Mouse (Mus musculus): ENCODE measurements around the gene Hivep3. TPM values are rescaled to one million over a fixed set of nuclear protein-coding genes. Genes with fewer than 3 reads are reported as not detected.

The Hivep3 gene
- polyA plus RNA-seq, 1 experiment from 2014 or later: 24.0 TPM

GRCm38 (mm10) chr4:120148291-120149141 lies 414.9 kb downstream of the Hivep3 start:
- H3K27me3 ChIP-seq: no peaks in the 10 kb centered on the region
- H3K36me3 ChIP-seq: no peaks in the 10 kb centered on the region
- H3K4me1 ChIP-seq: peaks cover 20% of the 10 kb centered on the region
- H3K9me3 ChIP-seq: no peaks in the 10 kb centered on the region
- WGBS: 4% methylated on average over 45 of the region's 45 CpGs
- ATAC-seq (ENCODE audit: borderline replicate concordance, extremely low read depth, low FRiP score, low TSS enrichment): peak; percentile 82
- 0 out of 2 replicates have a peak overlapping the region, but pooled peaks have one; percentile 14 for H3K4me3 ChIP-seq
- peak overlapping the region; percentile 69 for H3K27ac ChIP-seq
- H3K9ac ChIP-seq: 0 out of 2 replicates have a peak overlapping the region, but pooled peaks have one; percentile 27
- H3K4me2 ChIP-seq: peak overlapping the region; percentile 55

GRCm38 (mm10) chr4:120149142-120149524 lies 415.5 kb downstream of the Hivep3 start:
- H3K4me3 ChIP-seq: no peak overlapping the region
- H3K36me3 ChIP-seq: no peaks in the 10 kb centered on the region
- peaks cover 20% of the 10 kb centered on the region for H3K4me1 ChIP-seq
- H3K27me3 ChIP-seq: no peaks in the 10 kb centered on the region
- 0 out of 2 replicates have a peak overlapping the region, but pooled peaks have one; percentile 27 for H3K9ac ChIP-seq
- ATAC-seq (ENCODE audit: borderline replicate concordance, extremely low read depth, low FRiP score, low TSS enrichment): 0 out of 2 replicates have a peak, but pooled peaks have one; percentile 13
- 45% methylated on average over 3 of the region's 3 CpGs for WGBS
- H3K4me2 ChIP-seq: peak overlapping the region; percentile 55
- no peaks in the 10 kb centered on the region for H3K9me3 ChIP-seq
- H3K27ac ChIP-seq: peak overlapping the region; percentile 69

- no peak for ATAC-seq (ENCODE audit: borderline replicate concordance, extremely low read depth, low FRiP score, low TSS enrichment)
- H3K4me2 ChIP-seq: no peak overlapping the region
- peaks cover 20% of the 10 kb centered on the region for H3K4me1 ChIP-seq
- 56% methylated on average over 6 of the region's 6 CpGs for WGBS
- H3K27me3 ChIP-seq: no peaks in the 10 kb centered on the region
- no peaks in the 10 kb centered on the region for H3K36me3 ChIP-seq
- H3K9ac ChIP-seq: no peak overlapping the region
- H3K9me3 ChIP-seq: no peaks in the 10 kb centered on the region
- no peak overlapping the region for H3K4me3 ChIP-seq
- H3K27ac ChIP-seq: no peak overlapping the region
Observed at GRCm38 (mm10) chr4:120150345-120150920, 416.8 kb downstream of the Hivep3 start.

GRCm38 (mm10) chr4:120151906-120152305 lies 418.3 kb downstream of the Hivep3 start:
- Histone ChIP-seq H3K27ac (no peak overlapping the region), H3K36me3 (no peaks in the 10 kb centered on the region), H3K4me2 (no peak overlapping the region), H3K27me3 (no peaks in the 10 kb centered on the region), H3K9ac (no peak overlapping the region), H3K9me3 (no peaks in the 10 kb centered on the region), H3K4me3 (no peak overlapping the region), H3K4me1 (peaks cover 14% of the 10 kb centered on the region)
- no peak for ATAC-seq (ENCODE audit: borderline replicate concordance, extremely low read depth, low FRiP score, low TSS enrichment)
- 66% methylated on average over 6 of the region's 6 CpGs for WGBS

GRCm38 (mm10) chr4:120152648-120153047 lies 419.1 kb downstream of the Hivep3 start:
- no peak for ATAC-seq (ENCODE audit: borderline replicate concordance, extremely low read depth, low FRiP score, low TSS enrichment)
- no peak overlapping the region for H3K9ac ChIP-seq
- 56% methylated on average over 4 of the region's 4 CpGs for WGBS

GRCm38 (mm10) chr4:120153736-120154135 lies 420.2 kb downstream of the Hivep3 start:
- H3K9me3 ChIP-seq: no peaks in the 10 kb centered on the region
- H3K9ac ChIP-seq: no peak overlapping the region
- no peaks in the 10 kb centered on the region for H3K27me3 ChIP-seq
- ATAC-seq (ENCODE audit: borderline replicate concordance, extremely low read depth, low FRiP score, low TSS enrichment): no peak
- H3K27ac ChIP-seq: no peak overlapping the region
- no peak overlapping the region for H3K4me2 ChIP-seq
- H3K4me3 ChIP-seq: no peak overlapping the region
- no peaks in the 10 kb centered on the region for H3K36me3 ChIP-seq
- peaks cover 7% of the 10 kb centered on the region for H3K4me1 ChIP-seq
- 79% methylated on average over 3 of the region's 3 CpGs for WGBS

More at GRCm38 (mm10) chr4:120152648-120153047, 419.1 kb downstream of the Hivep3 start:
- Histone ChIP-seq H3K4me1 (peaks cover 14% of the 10 kb centered on the region), H3K4me2 (no peak overlapping the region), H3K27ac (no peak overlapping the region), H3K9me3 (no peaks in the 10 kb centered on the region), H3K4me3 (no peak overlapping the region), H3K27me3 (no peaks in the 10 kb centered on the region), H3K36me3 (no peaks in the 10 kb centered on the region)

GRCm38 (mm10) chr4:120158714-120159310 lies 425.2 kb downstream of the Hivep3 start:
- H3K27ac ChIP-seq: no peak overlapping the region
- ATAC-seq (ENCODE audit: borderline replicate concordance, extremely low read depth, low FRiP score, low TSS enrichment): no peak
- H3K4me3 ChIP-seq: no peak overlapping the region
- WGBS: 55% methylated on average over 5 of the region's 5 CpGs
- no peaks in the 10 kb centered on the region for H3K27me3 ChIP-seq
- no peaks in the 10 kb centered on the region for H3K9me3 ChIP-seq
- H3K9ac ChIP-seq: no peak overlapping the region
- no peak overlapping the region for H3K4me2 ChIP-seq
- peaks cover 32% of the 10 kb centered on the region for H3K4me1 ChIP-seq
- H3K36me3 ChIP-seq: no peaks in the 10 kb centered on the region

- no peaks in the 10 kb centered on the region for H3K9me3 ChIP-seq
- no peaks in the 10 kb centered on the region for H3K27me3 ChIP-seq
- no peaks in the 10 kb centered on the region for H3K36me3 ChIP-seq
- peak within 1 kb of the TSS; percentile 47; the same call in 1 of the 2 replicates for H3K27ac ChIP-seq
- H3K4me2 ChIP-seq: peak within 1 kb of the TSS; percentile 44
- peak within 1 kb of the TSS; percentile 16; the same call in 1 of the 2 replicates for H3K9ac ChIP-seq
- no peak within 1 kb of the TSS for H3K4me3 ChIP-seq
- H3K4me1 ChIP-seq: peaks cover 35% of the 10 kb centered on the region
- peak; percentile 79 for ATAC-seq (ENCODE audit: borderline replicate concordance, extremely low read depth, low FRiP score, low TSS enrichment)
- 34% methylated on average over 26 of the region's 29 CpGs for WGBS
Observed at GRCm38 (mm10) chr4:120161166-120161949, 427.8 kb downstream of the Hivep3 start, which contains the start of gene Edn2. Edn2 (plus strand) TSS chr4:120161206.

GRCm38 (mm10) chr4:120162586-120162985 lies 429.0 kb downstream of the Hivep3 start:
- no peak for ATAC-seq (ENCODE audit: borderline replicate concordance, extremely low read depth, low FRiP score, low TSS enrichment)

GRCm38 (mm10) chr4:120163242-120163641 lies 429.7 kb downstream of the Hivep3 start:
- Histone ChIP-seq H3K4me3 (no peak overlapping the region), H3K9ac (no peak overlapping the region), H3K27me3 (no peaks in the 10 kb centered on the region), H3K27ac (0 out of 2 replicates have a peak overlapping the region, but pooled peaks have one; percentile 12), H3K4me2 (no peak overlapping the region), H3K36me3 (no peaks in the 10 kb centered on the region), H3K4me1 (peaks cover 35% of the 10 kb centered on the region), H3K9me3 (no peaks in the 10 kb centered on the region)
- peak; percentile 35; the same call in 1 of the 2 replicates for ATAC-seq (ENCODE audit: borderline replicate concordance, extremely low read depth, low FRiP score, low TSS enrichment)
- WGBS: 14% methylated on average over 11 of the region's 11 CpGs

More at GRCm38 (mm10) chr4:120162586-120162985, 429.0 kb downstream of the Hivep3 start:
- H3K4me3 ChIP-seq: no peak overlapping the region
- no peaks in the 10 kb centered on the region for H3K27me3 ChIP-seq
- H3K27ac ChIP-seq: no peak overlapping the region
- no peaks in the 10 kb centered on the region for H3K9me3 ChIP-seq
- WGBS: 60% methylated on average over 8 of the region's 8 CpGs
- H3K4me1 ChIP-seq: peaks cover 35% of the 10 kb centered on the region
- H3K9ac ChIP-seq: no peak overlapping the region
- no peaks in the 10 kb centered on the region for H3K36me3 ChIP-seq
- H3K4me2 ChIP-seq: no peak overlapping the region

- H3K4me1 ChIP-seq: peaks cover 35% of the 10 kb centered on the region
- H3K4me2 ChIP-seq: no peak overlapping the region
- no peak overlapping the region for H3K27ac ChIP-seq
- WGBS: 84% methylated on average over 5 of the region's 5 CpGs
- H3K36me3 ChIP-seq: no peaks in the 10 kb centered on the region
- H3K9ac ChIP-seq: no peak overlapping the region
- no peaks in the 10 kb centered on the region for H3K27me3 ChIP-seq
- no peaks in the 10 kb centered on the region for H3K9me3 ChIP-seq
- no peak overlapping the region for H3K4me3 ChIP-seq
- no peak for ATAC-seq (ENCODE audit: borderline replicate concordance, extremely low read depth, low FRiP score, low TSS enrichment)
Observed at GRCm38 (mm10) chr4:120164316-120164715, 430.7 kb downstream of the Hivep3 start.

All from lung, embryonic 15.5 days (tissue).